Mouse (Mus musculus) urinary bladder, postnatal 10 days (tissue): ENCODE measurements around the gene Aes.

Experiments
- DNase-seq: peaks from one replicate; pipeline ENCODE4 v3.0.0; 2022; ENCODE audit warnings: low spot score

The Aes gene

DNA sequence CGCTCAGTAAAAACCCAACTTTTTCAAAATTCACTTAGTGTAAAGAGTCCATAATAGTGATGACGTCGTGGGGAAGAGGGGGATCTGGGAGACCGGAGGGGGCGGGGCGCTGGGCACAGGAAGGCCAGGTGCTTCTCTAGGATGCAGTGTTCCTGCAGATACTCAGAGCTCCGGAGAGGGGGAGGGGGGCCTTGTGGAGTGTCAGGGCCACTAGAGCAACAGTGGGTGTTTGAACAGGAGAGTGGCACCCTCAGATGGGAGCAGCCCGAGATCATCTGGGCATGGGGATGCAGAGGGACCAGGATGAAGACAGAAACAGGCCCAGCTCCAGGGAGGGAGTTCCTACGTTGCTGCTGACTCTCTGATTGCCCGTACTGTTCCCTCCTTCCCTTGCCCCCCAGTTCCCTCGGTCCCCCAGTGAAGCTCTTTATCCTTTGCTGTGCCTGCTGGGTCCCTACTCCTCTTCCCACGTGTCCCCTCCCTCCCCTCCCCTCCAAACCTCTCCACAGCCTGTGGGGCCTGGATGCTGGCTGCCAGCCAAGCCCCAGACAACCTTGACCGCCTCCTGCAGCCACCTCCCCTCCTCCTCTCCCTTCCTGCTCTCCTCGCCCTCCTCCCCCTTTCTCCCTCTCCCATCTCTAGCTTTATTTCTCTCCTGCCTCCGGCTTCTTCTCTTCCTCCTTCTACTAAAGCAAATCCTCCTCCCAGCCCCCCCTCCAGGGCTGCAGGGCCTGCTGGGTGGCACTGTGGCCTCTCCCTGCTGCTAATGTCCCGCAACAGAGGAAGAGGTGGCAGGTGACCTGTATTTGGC, 9.3 kb downstream of the Aes start:
- DNase-seq = no peak

DNA sequence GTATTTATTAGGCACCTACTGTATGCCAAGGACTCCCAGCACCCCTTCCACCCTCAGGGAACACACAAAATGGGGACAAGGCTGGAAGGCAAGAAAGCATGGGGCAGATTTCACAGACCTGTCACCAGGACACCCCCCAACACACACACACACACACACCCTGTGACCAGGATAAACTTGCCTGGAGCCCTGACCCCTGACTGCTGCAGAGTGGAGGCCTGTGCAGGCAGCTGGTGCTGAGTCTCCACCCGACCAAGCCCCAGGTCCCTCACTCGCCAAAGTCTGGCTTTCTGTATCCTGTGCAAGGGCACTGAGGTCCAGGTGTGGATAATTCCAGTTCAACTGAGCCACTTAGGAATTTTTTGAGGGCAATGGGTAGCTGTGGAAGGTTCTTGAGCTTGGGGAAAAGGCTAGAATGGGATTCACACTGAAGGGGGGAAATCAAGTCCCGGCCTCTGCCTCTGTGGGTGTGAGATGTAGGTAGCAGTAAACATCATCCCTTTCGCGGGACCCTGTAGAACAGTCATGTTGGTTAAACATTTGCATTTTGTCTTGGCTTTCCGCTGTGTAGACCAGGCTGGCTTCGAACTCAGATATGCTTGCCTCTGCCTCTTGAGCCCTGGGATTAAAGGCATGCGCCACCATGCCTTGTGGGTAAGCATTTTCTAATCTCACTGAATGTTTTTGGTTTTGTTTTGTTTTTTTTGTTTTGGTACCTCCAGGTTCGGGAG, 10.4 kb downstream of the Aes start:
- DNase-seq = no peak

DNA sequence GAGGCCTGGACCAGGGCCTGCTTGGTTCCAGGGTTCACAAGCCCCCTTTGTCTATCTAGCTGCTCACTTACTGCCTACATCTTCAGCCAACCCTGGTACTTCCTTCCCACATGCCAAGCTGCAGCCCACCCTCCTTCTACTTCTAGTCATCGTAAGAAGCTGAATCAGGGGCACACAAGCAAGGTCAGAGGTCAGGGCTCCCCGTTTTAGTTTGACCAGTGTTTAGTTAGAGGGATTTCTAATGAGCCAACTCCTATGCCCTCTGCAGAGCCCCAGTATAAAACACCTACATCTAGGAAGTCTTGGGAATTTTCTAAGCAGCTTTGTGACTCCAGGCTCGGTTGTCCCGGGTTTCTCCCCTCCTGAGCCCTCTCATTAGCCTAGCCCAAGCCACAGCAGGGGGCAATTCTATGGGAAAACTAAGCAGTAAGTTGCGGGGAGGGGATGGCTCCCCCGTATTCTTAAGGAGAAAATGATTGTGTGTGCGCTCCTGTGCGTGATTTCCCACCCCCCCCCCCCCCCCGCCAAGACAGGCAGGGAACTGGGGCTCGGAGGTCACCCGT, 11.0 kb downstream of the Aes start:
- no peak for DNase-seq

DNA sequence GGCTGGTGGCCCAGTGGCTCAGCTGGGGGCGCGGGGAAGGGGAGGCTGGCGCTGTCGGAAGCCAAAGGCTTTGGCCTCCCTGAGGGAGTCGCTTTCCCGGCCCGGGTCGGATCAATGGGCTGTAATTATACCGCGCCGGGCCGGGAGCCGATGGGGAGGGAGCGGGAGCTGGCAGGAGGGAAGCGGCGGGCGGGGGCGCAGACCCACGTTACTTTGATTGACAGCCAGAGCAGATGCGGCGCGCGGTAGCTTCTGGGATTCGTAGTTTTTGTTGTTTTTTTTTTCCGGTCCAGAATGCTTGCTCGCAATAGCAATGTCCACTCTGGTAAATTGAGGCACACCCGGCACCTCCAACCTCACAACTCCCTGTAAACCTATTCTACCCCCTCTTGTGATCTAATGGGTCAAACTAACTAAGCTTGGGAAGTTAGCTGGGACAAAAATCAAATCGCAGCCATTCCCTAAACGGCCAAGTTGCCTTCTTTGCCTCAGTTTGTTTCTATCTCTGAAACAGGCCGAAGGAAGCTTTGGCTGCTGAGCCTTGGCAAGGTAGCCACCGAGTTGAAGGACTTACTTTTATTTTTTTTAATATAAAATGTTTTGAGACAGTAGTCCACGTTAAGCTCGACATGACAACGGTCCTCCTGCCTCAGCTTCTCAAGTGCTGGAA, 11.7 kb downstream of the Aes start:
- DNase-seq = peak; percentile 73

DNA sequence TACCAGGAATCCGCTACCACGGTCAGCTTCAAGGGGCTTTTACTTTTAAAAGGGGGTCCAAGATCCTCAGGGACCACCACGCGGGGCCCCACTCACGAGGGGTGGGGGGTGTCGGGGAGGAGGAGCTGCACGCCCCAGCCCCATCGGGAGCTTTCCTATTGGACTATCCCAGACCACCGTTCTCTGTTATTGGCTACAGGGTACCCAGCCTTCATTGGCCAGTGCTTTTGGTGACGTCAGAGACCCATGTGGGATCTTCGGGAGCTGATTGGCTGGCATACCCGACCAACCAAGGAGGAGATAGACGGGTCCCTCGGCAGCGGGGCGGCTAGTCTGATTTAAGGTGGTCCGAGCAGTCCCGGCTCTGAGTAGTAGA, 12.2 kb downstream of the Aes start:
- DNase-seq = peak; percentile 96

DNA sequence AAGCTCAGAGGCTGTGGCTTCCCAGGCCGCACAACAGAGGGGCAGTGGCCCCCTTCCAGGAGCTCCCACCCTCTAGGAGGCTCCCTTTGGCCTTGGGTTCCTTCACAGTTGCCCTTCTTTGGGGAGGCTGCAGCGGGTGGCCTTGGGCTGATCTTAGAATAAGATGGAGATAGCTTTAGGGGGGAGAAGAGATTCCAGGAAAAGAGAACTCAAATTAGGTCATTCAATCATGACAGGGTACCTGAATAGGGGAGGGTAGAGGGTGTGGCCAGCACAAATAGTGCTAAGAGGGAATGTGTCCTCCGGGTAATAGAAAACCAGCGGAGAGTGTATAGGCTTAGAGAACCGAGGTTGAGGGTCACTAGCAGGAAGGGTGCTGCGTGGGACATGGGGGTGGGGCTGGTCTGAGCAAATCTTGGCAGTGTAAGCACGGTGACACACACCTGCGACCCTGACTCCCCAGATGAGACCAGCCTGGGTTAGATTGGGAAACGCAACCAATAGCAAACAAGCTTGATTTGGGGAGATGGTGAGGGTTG, 12.9 kb downstream of the Aes start:
- no peak for DNase-seq

DNA sequence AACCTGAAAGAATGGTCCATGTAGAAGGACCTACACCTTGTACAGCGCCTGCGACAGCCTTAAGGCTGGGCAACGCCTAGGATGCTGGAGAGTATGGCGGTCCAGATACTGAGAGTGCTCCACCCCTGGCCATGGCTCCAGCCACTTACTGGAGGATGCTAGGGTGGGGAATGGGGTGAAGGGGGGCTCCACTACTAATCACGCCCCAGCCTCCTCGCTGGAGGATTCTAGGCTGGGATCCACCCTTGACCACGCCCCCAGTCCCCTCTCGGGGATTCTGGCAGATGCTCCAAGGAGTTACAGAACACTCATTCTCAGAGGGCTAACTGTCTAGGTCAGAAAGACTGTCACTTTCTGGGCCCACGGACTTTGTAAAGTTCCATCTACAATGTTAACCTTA, 13.7 kb downstream of the Aes start:
- no peak for DNase-seq

DNA sequence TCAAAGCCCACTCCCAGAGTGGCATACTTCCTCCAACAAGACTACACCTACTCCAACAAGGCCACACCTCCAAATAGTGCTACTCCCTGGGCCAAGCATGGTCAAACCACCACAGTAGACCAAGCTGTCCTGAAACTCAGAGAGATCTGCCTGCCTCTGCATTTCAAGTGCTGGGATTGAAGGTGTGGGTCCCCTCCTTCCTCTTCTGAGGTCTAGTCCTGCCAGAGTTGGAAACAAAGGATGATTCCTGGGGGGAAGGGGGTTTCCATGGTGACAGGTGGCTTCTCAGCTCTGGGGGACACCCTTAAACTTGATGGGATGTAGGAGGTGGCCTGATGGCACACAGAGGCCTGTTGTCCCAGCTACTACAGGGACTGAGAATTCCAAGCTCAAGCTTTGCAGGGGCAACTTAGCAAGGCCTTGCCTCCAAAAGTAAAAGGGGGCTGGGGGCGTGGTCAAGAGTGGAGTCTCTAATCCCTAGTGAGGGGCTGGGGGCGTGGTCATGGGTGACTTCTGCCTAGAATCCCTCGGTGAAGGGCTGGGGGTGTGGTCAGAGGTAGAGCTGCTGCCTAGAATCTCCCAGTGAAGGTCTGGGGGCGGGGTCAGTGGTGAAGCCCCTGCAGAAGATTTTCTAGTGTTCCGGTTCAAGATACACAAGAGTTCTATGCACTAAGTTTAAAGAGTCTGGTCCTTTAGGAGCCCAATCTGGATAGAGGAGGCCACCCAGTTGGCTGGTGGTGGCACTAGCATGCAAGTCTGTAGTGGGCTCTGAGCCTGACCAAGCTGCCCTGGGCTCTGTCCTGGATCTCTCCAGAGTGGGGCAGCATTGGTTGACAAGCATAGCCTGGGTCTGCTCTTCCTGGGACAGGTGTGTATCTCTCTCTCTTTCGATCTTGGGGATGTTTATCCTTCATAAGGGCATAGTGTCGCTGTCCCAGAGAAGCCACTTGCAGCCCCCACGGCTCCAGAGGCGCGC, 15.1 kb downstream of the Aes start, which contains the start of gene Tle2:
Gene Tle2, plus strand, starts transcription at position 481 of the 976 bp plus-strand sequence.
- DNase-seq = no peak

DNA sequence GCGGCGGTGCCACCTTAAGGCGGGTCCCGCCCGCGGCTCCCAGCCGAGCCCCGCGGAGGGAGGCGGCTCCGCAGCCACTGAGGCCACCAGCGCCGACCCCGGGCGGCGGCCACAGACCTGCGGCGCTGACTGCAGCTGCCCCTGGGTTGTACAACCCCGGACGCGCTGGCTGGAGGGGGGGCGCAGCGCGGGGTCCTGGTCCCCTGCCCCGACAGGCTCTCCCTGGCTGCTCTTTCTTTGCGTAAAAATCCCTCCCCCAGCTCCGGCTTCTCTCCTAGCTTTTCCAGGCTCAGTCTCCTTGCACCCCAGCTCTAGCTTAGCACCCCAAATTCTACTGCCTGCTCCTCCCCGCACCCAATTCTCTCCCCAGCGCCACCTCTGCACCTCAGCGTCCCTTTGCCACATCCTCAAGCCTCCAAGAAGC, 15.9 kb downstream of the Aes start:
- DNase-seq = no peak

DNA sequence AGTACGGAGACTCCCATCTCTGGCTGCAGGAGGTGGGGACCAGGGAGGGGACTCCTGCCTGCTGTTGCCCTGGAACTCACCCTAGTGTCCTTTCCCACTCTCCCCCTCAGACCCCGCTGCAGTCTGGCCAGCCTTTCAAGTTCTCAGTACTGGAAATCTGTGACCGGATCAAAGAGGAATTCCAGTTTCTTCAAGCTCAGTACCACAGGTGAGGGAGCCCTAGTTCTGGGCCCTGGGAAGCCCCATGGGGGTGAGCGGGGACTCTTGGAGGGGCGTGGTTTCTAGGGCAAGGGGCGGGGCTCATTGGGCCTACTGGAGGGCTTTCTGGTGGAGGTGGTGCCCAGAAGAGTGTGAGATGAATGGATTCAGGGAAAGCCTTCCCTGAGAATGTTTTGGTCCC, 16.4 kb downstream of the Aes start:
- no peak for DNase-seq

DNA sequence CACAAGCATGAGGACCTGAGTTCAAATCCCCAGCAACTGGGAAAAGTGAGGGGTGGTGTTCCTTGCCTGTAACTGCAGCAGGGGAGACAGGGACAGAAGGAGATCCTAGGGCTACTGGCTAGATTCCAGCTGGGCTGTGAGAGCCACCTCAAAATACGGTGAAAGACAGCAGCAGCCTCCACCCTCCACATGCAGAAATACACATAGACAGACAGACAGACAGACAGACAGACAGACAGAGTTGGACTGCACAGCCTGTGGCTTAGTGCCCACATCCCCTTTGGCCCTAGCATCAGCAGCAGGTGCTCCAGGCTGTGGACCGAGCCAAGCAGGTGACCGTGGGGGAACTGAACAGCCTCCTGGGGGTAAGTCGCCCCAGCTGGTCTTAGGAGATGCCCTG, 20.7 kb downstream of the Aes start:
- DNase-seq = no peak

DNA sequence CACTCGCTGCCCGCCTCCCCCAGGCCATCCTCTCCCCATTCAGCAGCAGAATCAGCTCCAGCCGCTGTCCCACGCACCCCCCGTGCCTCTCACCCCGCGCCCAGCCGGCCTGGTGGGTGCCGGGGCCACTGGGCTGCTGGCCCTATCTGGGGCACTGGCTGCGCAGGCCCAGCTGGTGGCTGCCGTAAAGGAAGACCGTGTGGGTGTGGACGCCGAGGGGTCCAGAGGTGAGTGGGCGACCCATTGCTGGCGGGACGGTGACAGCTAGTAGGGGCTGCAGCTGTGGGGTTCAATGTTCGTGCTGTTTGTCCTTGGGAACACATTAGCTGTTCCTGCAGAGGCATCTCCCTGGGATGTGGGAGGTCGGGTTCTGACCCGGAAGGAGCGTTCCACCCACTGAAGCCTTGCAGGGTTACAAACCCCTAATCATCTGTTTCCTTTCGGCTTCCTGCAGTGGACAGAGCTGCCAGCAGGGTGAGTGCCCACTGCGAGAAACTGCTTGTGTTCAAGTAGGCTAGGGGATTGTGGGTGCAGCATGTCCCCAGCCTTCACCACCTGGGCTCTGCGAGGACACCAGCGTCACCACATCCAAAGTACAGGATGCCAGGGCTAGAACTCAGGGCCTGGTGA, 21.3 kb downstream of the Aes start:
- no peak for DNase-seq

DNA sequence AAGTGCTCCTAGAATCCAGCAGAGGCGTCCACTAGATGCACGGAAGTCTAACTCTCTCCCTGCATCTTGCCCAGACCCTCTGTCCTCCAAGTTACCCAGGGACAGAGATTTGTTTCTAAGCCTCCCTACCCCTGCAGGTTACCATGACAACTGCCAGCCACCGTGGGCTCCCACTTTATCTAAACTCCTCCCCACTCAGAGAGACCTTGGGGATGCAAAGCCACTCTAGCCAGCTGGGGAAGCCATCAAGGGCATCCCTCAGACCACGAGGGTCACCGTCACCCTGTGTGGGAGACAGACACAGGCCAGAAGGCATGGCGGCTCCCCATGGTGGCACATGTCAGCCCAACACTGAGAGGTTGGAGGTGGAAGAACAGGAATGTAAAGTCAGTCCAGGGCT, 24.1 kb downstream of the Aes start:
- DNase-seq = no peak

DNA sequence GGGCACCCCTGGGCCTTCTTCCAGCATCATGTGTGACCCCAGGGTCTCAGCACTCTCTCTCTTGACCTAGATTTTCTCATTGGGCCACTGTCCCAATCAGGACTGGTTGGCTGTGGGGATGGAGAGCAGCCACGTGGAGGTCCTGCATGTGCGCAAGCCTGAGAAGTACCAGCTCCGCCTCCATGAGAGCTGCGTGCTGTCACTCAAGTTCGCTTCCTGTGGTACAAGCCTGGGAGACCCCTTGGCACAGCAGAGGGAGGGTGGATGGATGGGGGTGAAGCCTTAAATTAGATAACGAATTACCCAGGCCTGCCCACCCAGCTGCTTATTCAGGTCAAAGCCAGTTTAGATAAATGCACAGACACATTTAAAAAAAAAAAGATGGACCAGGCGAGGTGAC, 29.5 kb downstream of the Aes start:
- DNase-seq = no peak

DNA sequence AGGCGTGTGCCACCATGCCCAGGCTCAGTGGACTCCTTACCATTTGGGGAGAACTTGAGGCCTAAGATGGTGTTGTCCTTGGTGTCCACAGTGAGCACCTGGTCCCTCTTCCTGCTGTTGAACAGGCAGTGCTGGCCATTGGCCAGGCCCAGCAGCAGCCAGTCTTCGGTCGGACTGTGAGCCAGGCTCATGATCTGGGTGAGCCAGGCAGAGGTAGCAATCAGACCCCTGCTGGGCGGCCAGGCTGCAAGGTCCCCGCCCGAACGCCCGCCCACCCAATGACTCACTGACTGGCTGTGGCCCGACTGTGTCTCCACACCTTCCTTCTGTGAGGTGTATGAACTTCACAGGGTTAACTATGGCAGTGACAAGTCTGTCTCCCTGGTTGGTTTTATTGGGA, 32.6 kb downstream of the Aes start:
- no peak for DNase-seq

DNA sequence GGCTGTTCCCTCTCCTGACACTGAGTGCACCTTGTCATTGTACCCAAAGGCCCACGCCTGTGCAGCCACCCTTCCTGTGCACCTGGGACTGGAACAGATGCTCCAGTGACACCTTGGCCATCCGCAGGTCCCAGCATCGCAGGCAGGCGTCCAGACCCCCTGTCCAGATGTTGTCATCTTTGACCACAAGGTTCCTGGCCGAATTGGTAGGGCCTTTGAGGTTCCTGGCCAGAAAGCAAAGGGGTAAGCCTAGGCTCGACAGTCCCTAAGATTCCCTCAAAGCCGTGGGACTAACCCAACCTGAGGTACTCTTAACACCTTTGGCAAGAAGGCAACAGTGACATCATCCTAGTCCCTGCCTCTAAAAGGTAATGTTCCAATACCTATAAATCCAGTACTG, 33.3 kb downstream of the Aes start:
- no peak for DNase-seq

DNA sequence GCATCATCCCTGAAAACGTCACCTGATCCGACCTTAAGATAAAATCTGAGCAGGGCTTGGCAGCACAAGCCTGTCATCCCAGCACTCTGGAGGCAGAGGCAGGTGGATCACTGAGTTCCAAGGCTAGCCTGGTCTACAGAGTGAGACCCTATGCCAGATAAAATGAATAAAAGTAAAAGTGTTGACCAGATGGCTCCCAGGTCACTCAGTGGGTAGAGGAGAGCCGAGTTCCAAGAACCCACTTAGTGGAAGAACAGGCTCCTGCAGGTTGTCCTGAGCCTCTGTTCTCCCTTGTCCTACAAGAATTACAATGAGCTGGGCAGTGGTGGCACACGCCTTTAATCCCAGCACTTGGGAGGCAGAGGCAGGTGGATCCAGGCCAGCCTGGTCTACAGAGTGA, 33.9 kb downstream of the Aes start:
- DNase-seq = no peak

DNA sequence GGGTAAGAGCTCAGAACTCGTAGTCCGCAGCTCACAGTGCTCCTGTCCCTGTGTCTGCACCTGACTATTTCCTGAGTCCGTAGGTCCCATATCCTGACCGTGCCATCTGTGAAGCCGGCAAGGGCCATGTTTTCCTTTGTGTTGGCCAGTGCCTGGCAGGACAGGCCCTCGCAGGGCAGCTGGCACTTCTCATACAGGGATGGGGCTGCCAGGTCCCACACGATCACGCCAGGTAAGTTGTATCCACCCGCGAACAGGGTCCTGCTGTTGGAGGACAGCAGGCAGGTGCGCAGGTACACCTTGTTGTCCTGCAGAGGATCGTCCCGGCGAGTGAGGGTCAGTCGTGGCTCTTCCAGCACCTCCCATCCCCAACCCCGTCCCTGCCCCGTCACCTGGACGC, 34.6 kb downstream of the Aes start:
- no peak for DNase-seq

DNA sequence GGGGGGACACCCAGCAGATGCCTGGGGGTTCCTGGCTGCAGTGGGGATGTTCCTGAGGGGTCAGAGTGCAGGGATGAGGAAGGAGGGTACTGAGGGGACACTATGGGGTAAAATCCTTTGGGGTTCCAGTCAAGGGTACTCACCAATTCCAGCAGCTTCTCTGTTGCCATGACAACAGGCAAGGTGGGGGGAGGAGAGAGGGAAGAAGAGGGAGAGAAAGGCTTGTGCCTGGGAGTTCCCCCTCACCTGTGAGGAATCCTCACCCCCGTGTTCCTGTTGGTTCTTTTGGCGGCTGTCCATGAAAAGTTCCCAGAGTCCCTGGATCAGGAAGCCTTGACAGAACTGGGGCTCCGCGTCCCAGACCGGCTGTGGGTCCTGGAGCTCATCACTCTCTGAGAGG, 36.3 kb downstream of the Aes start:
- DNase-seq = no peak

DNA sequence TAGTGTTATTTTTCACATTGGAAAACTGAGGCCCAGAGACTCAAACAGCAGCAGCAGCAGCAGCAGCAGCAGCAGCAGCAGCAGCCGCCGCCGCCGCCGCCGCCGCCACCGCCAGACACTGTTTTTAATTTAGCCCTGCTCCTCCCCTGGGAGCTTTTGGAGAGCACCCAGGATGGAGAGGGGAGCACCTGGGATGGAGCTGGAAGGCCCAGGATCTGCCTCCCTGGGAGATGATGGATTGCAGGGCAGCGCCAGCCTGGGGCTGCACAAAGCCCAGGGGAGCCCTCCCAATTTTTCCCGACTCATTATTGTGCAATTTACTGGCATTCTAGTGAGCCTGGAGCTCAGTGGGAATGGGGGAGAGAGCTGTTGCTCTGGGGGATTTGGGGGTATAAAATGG, 37.3 kb downstream of the Aes start:
- DNase-seq = no peak
